10 mouse cellular contexts compared by ENCODE assay signal in the genomic region with DNA sequence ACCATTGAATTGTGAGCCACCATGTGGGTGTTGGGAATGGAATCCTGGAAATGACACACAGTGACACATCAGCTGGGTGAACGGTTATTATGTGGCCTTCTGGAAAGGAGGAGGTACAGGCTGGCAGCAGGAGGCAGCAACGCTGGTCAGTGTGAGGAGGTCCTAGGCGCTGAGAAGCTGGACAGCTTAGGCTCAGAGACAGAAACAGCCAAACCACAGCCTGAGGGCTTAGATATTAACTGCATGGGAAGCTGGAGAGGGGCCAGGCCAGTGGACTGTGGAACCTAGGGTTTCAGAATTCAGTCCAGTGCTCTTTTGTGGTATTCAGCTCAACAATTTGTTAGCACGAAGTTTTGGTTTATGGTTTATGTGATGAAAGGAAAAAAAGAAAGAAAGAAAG. TPM values are rescaled to one million over a fixed set of nuclear protein-coding genes. Genes with fewer than 3 reads are reported as not detected.
DNase-seq lines count a peak whose midpoint lies in the region; ATAC-seq lines count a peak whose summit lies in the region.
"Had no signal": no experiment of that assay in that cellular context is flagged by ENCODE, and none has a peak within 500 bp of the region (broad histone marks: within the 10 kb centered on the region; RNA-seq: fewer than 3 reads in every experiment).

No protein-coding gene starts in this region.

- no peak overlapping the region; the same call in 1 of the 2 replicates for H3K27ac ChIP-seq in embryonic facial prominence, embryonic 14.5 days (replicated peaks; ENCODE audit: low read depth, low read length)
- H3K27ac ChIP-seq in embryonic facial prominence, embryonic 10.5 days (replicated peaks) = no peak overlapping the region
- H3K27ac ChIP-seq: heart, embryonic 13.5 days; liver, embryonic 14.5 days had no signal

- no peaks in the 10 kb centered on the region for H3K36me3 ChIP-seq in embryonic facial prominence, embryonic 14.5 days (ENCODE audit: control insufficient read depth, insufficient read depth, low read length)
- H3K36me3 ChIP-seq in embryonic facial prominence, embryonic 10.5 days (replicated peaks) = peaks cover 11% of the 10 kb centered on the region

- H3K4me1 ChIP-seq in embryonic facial prominence, embryonic 14.5 days (ENCODE audit: control insufficient read depth, insufficient read depth, low read length) = peaks cover 12% of the 10 kb centered on the region
- H3K4me1 ChIP-seq in embryonic facial prominence, embryonic 10.5 days = peaks cover 29% of the 10 kb centered on the region

- peak; percentile 55 for DNase-seq in embryonic facial prominence, embryonic 14.5 days (ENCODE audit: low spot score)
- DNase-seq in embryonic facial prominence, embryonic 10.5 days (ENCODE audit: low spot score) = no peak
- DNase-seq in urinary bladder, postnatal 14 days (ENCODE audit: low spot score) = peak; percentile 33
- DNase-seq in urinary bladder, postnatal 36 days (ENCODE audit: low spot score in 2 of 2) = no peak
- peak; percentile 90 to 91 for DNase-seq in kidney, postnatal 25 days
- DNase-seq in embryo, embryonic 9.5 days (ENCODE audit: extremely low spot score) = no peak
- no peak for DNase-seq in spleen, postnatal 4 days (ENCODE audit: low spot score in 2 of 2)
- no peak for DNase-seq in left cerebral cortex, adult 11 months (ENCODE audit: low spot score)

- no peak overlapping the region for H3K4me3 ChIP-seq in embryonic facial prominence, embryonic 14.5 days (ENCODE audit: low read depth, low read length)
- H3K4me3 ChIP-seq in embryonic facial prominence, embryonic 10.5 days = no peak overlapping the region
- H3K4me3 ChIP-seq: heart, embryonic 13.5 days had no signal

- no peak overlapping the region for H3K9ac ChIP-seq in embryonic facial prominence, embryonic 14.5 days (ENCODE audit: low read depth, low read length)
- H3K9ac ChIP-seq: heart, embryonic 13.5 days; liver, embryonic 14.5 days had no signal

- H3K4me2 ChIP-seq in embryonic facial prominence, embryonic 14.5 days (ENCODE audit: low read depth, low read length) = no peak overlapping the region
- H3K4me2 ChIP-seq: heart, embryonic 13.5 days had no signal

- no peaks in the 10 kb centered on the region for H3K9me3 ChIP-seq in embryonic facial prominence, embryonic 14.5 days (ENCODE audit: control insufficient read depth, low read length)
- no peaks in the 10 kb centered on the region for H3K9me3 ChIP-seq in embryonic facial prominence, embryonic 10.5 days
- H3K9me3 ChIP-seq: heart, embryonic 13.5 days had no signal

- WGBS in embryonic facial prominence, embryonic 14.5 days = 46% methylated on average over 4 of the region's 4 CpGs
- 70% methylated on average over 4 of the region's 4 CpGs for WGBS in embryonic facial prominence, embryonic 10.5 days

- no peak for ATAC-seq in embryonic facial prominence, embryonic 14.5 days (ENCODE audit: low read depth)

- H3K27me3 ChIP-seq in embryonic facial prominence, embryonic 14.5 days (replicated peaks; ENCODE audit: control insufficient read depth, insufficient read depth, low read length) = no peaks in the 10 kb centered on the region
- H3K27me3 ChIP-seq in embryonic facial prominence, embryonic 10.5 days (replicated peaks; ENCODE audit: low read depth, poor library complexity, severe bottlenecking) = no peaks in the 10 kb centered on the region
- H3K27me3 ChIP-seq: heart, embryonic 13.5 days had no signal

RNA-seq across cellular contexts. Expression of gene Polr3h, which starts 1.7 kb away (rescaled TPM):
- polyA plus RNA-seq in embryonic facial prominence, embryonic 14.5 days (2014; fragmentation: Nextera tagmentation; extraction: Ambion mirVana) = 70.4 and 72.6 TPM in 2 replicates
- 74.3 and 84.5 TPM in 2 replicates for polyA plus RNA-seq in embryonic facial prominence, embryonic 10.5 days (2016; fragmentation: Nextera tagmentation; extraction: Ambion mirVana)

RNA-seq across cellular contexts. Expression of gene Csdc2, which starts 8.8 kb away (rescaled TPM):
- 20.2 and 20.9 TPM in 2 replicates for polyA plus RNA-seq in embryonic facial prominence, embryonic 14.5 days (2014; fragmentation: Nextera tagmentation; extraction: Ambion mirVana)
- 8.1 and 8.5 TPM in 2 replicates for polyA plus RNA-seq in embryonic facial prominence, embryonic 10.5 days (2016; fragmentation: Nextera tagmentation; extraction: Ambion mirVana)

RNA-seq across cellular contexts. Expression of gene Pmm1, which starts 33.0 kb away (rescaled TPM):
- polyA plus RNA-seq in embryonic facial prominence, embryonic 14.5 days (2014; fragmentation: Nextera tagmentation; extraction: Ambion mirVana) = 43.0 and 43.5 TPM in 2 replicates
- polyA plus RNA-seq in embryonic facial prominence, embryonic 10.5 days (2016; fragmentation: Nextera tagmentation; extraction: Ambion mirVana) = 21.9 and 26.9 TPM in 2 replicates

RNA-seq across cellular contexts. Expression of gene 1700029P11Rik, which starts 52.6 kb away (rescaled TPM):
- not detected in 2 replicates for polyA plus RNA-seq in embryonic facial prominence, embryonic 14.5 days (2014; fragmentation: Nextera tagmentation; extraction: Ambion mirVana)
- not detected in 2 replicates for polyA plus RNA-seq in embryonic facial prominence, embryonic 10.5 days (2016; fragmentation: Nextera tagmentation; extraction: Ambion mirVana)
- polyA plus RNA-seq: heart, embryonic 13.5 days; liver, embryonic 14.5 days had no signal

RNA-seq across cellular contexts. Expression of gene Aco2, which starts 55.6 kb away (rescaled TPM):
- 160 and 165 TPM in 2 replicates for polyA plus RNA-seq in embryonic facial prominence, embryonic 14.5 days (2014; fragmentation: Nextera tagmentation; extraction: Ambion mirVana)
- polyA plus RNA-seq in embryonic facial prominence, embryonic 10.5 days (2016; fragmentation: Nextera tagmentation; extraction: Ambion mirVana) = 153 TPM in 2 replicates

Comparison
In these comparisons a context has a peak if more than half of its experiments do, and no peak if none do; other contexts are left out.
1. DNase-seq: peak in embryonic facial prominence, embryonic 14.5 days (single experiment), urinary bladder, postnatal 14 days (single experiment) and kidney, postnatal 25 days (2 of 2); none in embryonic facial prominence, embryonic 10.5 days (single experiment), urinary bladder, postnatal 36 days (0 of 2), embryo, embryonic 9.5 days (single experiment), spleen, postnatal 4 days (0 of 2) and left cerebral cortex, adult 11 months (single experiment).